Mouse (Mus musculus): ENCODE measurements at regions not wholly inside any gene's neighbourhood (a gene's known extent, or its start where the extent isn't known, plus 50 kb on each side); places are given as distances from the start of the nearest gene placed in this dataset.

DNA sequence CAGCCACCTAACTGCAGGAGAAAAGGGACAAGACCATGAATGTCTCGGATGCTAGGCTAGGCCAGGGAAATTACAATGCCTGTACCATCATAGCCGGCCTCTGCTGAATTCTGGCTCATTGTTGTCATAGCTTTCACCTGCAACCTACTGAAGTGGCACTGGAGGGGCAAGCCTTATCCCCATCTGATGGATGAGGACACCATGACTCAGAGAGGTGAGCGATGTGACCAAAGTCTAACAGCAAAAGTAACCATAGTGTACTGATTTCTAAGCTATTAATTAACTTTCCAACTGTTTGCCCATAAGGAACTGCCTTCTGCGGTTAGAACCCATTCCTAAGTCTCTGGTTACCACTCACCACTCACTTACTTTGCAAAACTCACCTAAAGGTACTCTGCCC, 536.6 kb upstream of the Klf4 start:
- CTCF ChIA-PET: no interaction called here

DNA sequence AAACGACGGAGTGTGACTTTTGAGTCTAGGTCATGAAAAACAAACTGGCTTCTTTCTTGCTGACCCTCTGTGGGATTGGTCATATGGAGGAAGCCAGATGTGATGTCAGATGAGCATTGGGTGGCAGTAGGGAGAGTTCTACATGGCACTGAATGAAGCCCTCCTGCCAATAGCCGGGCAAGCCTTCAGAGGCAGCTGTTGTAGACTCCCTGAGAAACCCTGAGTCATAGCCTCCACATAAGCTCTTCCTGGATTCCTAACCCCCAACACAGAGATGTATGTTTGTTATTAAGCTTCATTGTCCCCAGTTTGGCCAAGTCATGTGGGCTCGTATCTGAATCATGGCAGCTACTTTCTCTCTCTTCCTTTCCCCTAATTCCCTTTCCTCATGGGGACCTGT, 532.4 kb upstream of the Klf4 start:
- CTCF ChIA-PET: no interaction called here

DNA sequence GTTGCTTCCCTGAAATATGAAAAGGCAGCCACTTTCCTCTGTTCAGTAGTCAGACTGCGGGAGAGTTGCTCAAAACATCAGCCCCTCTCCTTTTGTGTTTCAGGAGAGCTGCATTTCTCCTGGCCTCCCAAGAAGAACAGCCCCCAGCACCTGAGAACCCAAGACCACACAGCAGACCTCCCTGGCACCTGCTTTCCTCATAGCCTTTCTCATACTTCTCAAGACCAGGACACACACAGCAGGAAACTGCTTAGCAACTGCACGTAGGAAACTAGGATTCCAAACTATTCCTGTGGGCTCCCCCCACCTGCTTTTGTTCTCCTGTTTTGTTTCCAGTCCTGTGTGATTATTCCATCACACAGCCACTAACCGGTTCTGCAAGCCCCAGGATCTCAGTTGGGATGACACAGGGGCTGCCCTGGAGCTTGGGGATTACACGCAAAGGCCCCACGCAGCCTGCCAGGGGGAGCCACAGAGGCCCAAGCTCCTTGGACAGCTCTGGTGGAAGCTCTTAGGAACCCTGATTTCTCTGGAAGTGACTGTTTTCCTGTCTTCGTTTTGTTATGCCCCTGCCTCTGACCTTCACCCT, 519.6 kb upstream of the Klf4 start:
- CTCF ChIA-PET: no interaction called here

DNA sequence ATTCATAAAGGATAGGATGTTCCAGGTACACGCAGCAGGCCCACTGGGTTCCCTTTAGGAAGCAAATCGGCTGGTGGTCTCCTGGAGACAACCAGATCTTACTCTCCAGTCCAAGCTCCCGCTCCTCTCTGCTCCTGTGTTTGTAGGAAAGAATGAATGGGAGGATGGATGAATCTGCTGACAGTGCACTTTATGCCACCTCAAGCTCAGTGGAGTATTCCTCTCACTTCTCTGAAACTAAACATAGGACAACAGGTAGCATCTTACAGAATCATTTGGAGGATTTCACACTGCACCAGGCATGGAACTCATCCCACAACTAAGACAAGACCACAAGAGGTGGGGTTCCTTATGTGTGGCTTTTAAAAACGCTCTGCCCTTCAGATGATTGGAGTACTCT, 507.1 kb upstream of the Klf4 start:
- CTCF ChIA-PET: no interaction called here

DNA sequence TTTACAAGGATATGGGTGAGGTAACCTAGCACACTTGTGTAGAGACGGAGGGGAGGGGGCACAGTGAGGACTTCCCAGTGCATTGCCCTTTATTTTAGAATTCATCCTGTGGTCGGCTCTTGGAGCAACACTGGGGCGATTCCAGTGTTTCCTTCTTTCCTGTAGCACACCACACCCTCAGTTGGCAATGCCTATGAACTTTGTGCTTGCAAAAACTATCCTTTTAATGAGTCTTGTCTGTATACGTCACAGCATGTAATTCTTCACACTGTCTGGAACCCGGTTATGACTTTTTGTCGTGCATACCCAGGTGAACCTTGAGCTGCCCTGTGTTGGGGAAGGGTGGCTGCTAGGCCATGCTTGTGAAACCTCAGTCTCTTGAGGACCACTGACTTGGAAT, 504.1 kb upstream of the Klf4 start:
- CTCF ChIA-PET: no interaction called here

DNA sequence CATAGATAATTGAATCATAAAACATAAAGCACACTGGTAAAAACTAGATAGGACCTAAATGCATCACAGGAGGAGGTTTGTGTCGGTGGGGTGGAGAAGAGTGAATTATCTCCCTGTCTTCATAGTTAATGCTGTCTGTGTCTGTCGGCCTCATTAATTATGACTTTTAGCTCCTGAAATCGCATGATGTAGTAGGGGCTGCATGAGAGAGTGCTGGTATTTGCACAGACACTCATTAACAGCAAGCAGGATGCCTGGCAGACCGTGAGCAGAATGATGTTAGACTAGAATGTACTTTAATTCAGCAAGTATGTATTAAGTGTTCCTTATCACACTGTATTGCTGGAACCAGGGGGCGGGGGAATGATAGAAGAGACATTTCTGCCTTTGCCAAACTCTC, 503.3 kb upstream of the Klf4 start:
- CTCF ChIA-PET: no interaction called here

DNA sequence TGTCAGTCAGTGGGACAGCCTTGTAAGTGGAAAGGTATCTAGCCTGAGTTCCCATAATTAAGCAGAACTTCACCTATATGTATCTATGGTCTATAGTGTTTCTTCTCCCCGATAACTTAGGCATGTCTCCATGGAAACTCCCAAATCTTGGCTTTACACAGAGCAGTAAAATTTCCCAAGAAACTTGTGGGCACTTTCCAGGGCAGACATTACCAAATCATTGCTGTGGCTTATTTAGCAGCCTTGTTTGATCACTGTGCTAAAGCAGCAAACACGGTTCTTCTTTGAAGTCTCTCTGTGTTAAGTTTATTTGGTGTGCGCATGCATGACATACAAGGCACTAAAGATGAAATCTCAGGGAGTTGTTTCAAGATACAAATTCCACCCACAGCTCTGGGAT, 496.2 kb upstream of the Klf4 start:
- CTCF ChIA-PET: no interaction called here

DNA sequence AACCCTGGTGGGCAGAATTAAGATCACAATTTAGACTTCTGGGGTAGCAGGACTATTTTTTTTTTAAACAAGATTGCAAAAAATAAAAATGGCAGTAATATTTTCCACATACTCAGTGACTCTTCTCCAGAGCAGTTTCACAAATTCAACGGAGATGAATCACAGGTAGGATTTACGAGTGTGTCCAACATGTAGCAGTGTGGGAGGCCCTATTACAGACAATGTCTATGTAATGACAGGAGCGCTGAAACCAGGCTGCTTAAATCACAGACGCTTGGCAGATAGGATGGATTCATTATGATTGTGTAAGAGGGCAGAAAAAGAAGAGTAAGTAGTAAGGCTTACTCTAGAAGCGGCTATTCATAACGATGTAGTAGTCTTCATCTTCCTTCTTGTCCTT, 495.0 kb upstream of the Klf4 start:
- CTCF ChIA-PET: no interaction called here

DNA sequence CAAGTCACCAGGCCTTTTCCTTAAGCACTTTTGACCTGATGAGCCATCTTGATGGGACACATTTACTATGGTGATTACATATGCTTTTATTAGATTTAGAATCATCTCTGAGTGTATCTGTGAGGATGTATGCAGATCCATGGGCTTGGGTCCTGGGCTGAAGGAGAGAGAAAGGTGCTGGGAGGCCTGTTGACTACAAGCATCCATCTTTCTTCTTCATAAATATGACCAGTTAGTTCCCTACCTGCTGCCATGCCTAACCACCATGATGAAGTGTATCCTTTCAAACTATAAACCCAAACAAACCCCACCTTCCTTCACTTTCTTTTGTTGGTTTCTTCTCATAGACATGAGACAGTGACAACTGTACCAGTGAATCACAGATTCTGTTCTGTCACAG, 492.2 kb upstream of the Klf4 start:
- CTCF ChIA-PET: no interaction called here

DNA sequence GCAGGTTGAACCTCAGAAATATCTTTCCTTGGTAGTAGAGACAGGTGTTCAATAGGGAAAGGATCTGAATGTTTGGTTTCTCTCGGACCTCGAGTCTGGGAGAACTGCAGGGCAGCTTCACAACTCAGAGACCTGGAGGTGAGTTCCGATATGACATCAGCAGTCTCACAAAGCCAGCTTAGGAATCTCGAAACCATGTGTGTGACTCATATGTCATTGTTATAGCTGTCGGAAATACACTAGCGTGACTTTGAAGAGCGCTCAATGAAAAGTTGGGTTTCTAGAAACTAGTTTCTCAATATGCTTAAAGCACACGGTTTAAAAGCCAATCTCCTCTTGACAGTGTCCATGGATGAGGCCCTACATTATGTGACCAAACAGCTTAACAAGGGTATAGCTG, 485.9 kb upstream of the Klf4 start:
- CTCF ChIA-PET: no interaction called here

DNA sequence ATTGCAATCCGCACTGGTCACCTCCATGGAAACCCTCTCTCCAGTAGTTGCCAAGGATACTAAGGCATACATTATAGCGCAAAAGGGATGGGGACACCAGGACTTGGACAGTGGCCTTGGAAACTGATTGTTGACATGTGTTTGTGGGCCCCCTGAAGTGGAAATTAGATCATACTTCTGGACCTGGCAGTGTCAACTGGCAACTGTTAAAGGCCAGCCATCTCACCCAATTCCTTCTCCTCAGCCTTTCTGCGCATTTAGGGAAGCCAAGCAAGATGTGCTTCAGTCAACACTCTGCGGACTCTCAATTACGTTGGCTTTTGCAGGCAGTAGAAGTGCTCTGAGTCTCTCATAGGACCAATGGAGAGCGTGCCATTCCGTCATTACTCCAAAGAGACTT, 483.2 kb upstream of the Klf4 start:
- CTCF ChIA-PET: no interaction called here

DNA sequence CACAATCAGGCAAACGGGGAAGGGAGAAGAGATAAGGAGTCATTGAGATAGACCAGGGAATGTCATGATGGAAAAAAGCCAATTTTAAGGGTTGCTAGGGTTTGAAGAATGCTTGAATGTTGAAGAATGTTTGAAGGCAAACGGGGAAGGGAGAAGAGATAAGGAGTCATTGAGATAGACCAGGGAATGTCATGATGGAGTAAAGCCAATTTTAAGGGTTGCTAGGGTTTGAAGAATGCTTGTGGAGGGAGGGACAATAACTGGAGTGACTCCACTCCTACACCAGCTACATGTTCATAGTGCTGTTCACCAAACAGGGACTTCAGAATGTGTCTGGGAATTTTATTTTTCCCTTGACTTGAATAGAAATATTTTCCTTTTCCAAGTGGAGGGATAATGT, 476.0 kb upstream of the Klf4 start:
- CTCF ChIA-PET: interaction anchor here (0.6 kb wide), 1 partner anchor 369 kb away, joined by 4 read pairs; no protein-coding TSS in a partner anchor

DNA sequence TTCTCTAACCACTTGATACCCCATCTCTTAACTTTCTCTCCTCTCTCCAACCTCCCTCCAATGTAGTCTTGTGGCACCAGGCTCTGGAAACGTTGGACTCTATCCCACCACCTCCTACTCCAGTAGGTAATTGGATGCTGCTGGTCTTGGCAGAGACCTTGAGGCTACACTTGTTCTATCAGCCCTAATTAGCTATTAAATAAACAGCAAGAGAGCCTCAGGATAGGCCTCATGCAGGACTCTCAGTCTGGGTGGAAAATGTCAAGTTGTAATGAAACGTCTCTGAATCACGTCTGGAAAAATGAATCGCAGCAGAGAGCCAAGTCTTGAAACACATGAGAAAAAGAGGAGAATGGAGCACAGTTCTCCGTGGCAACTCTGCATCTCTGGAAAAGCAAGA, 472.0 kb upstream of the Klf4 start:
- CTCF ChIA-PET: no interaction called here

DNA sequence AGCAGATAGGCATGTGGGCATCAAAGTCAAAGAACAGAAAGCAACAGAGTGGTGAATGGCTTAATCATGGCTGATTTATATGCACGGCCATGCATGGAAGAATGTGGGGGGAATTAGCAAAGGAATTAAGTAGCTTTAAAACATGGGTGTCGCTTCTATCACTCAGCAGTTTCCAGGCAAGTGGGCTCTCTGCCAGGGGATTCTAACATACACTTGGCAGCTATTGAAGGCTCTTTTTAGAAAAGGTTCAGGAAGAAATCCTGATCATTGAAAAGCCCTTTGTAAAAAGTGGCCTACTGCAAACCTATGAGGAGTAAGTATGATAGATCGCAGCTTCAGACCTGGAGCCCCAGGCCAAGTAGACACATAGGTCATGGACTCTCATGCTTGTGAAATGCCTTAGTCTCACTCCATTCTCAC, 469.1 kb upstream of the Klf4 start:
- CTCF ChIA-PET: no interaction called here

DNA sequence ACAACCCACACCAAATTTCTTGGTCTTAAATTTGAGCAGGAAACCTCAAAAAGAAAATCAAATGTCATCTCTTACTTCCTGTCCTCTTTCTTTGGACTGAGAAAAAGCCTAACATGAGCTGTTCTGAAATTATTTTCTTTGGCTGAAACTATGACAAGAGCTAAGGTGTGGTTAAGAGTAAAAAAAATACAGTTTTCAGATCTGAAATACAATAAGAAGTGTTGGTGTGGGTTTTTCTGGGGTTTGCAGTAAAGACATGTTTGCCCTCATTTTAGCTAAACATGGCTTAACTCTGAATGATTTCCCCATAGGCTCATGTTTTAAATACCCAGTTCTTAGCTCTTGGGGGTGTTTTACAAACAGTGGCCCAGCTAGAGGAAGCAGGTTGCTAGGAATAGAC, 451.8 kb upstream of the Klf4 start:
- CTCF ChIA-PET: no interaction called here

DNA sequence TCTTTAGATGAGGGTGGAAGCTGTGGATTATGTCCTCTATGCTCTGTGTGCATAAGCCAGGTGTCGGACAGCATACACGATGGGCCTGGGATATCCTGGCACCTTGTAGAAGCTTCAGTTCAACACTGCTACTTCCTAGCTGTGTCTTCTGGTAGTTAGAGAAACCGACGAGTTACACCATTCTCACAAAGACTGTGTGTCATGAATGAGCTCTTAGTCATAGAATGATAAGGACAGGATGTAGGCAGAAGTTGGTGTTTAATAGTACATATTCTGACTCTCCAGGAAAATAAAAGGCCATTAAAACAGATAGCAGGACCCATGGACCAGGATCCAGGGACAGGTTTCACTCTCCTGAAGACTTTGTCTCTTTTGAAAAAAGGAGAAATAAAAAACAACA, 446.3 kb upstream of the Klf4 start:
- CTCF ChIA-PET: no interaction called here

DNA sequence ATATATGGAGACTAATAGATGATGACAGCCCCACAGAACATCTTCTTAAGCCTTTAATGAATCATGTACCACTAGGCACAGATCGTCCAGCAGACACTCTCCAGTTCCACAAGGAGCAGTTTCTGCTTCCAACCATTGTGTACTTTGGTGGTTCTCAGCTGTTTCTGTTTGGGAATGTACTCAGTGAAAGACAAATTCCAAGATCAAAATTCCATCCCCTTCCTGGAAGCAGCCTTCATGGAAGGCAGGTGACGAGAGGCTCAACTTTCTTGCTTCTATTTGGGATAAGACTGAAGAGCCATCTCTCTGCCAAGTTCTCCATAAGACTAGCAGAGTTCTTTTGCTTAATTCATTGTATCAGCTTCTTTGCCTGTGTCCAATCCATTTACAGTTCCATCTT, 444.0 kb upstream of the Klf4 start:
- CTCF ChIA-PET: no interaction called here

DNA sequence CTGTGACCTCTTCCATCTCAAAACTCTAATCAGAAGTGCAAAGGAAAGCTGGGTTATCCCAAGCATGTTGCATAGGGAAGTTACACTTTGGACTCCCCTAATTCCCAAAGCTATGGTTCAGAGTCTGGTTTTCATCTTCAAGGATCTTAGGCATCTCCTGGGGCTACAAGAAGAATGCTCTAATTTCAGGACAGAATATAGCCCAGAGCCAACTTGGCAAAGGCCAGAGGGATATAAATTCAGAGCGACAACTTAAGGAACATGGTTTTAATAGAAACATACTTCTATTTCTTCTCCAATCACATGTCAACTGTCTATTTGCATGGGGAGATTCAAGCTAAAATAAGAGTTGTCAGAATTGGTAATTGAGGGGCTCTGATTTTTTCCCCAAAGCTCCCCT, 441.4 kb upstream of the Klf4 start:
- CTCF ChIA-PET: no interaction called here

DNA sequence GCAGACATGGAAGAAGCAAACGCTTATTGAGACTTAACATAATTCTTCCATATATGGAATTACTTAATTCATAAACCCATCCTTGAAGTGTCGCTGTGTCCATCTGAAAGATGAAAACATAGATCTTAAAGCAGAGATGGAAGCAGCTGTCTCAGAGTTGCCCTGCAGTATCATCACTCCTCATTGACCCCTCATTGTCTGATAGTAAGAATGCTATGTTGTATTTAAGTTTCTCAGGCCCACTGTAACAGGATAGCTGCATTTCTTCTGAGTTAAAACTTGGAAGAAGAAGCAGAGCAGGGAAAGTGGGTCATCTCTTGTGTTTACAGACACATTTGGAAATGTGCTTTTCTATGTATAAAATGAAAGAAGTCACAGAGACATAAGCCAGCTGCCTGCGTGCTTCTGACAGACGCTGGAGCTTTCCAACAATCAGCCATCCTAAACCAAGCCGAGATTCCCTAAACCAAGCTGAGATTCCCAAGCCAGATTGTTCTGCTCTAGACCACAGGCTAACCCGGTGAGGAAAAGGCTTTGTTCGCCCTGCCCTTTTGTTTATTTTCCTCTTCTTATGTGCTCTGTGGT, 440.1 kb upstream of the Klf4 start:
- CTCF ChIA-PET: no interaction called here

DNA sequence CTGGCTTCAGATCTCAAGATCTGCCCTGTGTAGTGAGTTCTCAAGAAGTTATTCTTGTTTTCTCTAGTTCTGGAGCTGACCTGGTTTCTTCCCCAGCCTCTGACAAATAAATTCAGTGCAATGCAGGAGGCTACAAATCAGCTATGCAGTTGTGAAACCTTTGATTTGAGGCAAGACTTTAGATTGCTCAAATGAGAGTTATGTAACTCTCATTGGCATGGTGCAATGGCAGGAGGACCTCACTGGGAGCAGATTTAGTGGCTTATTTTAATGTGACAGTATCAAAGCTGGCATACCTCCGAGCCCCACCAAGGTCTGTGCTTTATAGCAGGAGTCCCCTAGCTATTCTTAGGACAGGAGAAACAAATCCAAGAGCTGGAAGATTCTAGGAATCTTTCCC, 427.8 kb upstream of the Klf4 start:
- CTCF ChIA-PET: no interaction called here

DNA sequence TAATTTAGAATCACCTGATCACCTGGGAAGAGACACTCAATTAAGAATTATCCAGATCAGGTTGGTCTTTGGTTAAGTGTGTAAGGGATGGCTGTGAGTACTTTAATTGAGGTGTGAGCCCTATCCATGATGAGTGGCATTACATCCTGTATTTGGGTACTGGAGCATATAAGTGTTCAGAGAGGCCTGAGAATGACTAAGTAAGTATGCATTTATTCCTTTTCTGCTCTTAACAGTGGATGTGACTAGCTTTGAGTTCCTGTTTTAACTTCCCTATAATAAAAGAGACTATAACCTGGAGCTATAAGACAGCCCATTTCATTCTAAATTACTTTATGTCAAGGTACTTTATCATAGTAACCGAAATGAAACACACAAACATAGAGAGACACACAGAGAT, 421.4 kb upstream of the Klf4 start:
- CTCF ChIA-PET: no interaction called here

DNA sequence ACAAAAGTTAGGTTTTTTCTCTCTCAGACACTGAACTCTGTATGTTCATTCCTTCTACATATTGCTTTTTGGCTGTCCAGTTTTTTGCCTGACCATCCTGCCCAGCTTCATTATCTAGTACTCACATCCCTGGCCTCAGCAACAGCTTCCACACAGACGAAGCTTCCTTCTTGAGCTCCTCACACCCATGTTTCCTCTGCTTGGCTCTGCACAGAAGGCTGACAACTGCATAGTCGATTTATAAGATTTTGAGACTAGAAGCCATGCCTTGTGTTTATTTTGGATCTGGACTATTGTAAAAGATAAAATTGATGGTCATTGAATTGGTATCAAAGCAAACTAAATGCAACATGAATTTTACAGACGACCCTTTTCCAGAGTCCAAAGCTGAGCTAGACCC, 420.0 kb upstream of the Klf4 start:
- CTCF ChIA-PET: no interaction called here

DNA sequence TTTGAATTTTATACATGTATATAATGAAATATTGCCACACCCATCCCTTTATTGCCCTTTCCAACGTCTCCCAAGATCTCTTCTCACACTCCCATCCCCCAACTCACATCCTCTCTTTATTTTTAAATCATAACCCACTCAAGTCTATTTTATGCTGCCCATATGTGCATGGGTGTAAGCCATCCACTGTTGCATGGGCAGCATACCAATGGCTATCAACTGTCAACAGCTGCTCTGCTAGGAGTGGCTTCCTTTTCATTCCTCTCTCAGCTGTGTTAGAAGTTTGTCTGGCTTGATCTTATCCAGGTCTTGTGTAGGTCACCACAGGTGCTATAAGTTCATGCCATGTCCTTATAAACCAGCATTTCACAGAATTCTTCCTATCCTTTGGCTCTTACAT, 409.2 kb upstream of the Klf4 start:
- CTCF ChIA-PET: no interaction called here

DNA sequence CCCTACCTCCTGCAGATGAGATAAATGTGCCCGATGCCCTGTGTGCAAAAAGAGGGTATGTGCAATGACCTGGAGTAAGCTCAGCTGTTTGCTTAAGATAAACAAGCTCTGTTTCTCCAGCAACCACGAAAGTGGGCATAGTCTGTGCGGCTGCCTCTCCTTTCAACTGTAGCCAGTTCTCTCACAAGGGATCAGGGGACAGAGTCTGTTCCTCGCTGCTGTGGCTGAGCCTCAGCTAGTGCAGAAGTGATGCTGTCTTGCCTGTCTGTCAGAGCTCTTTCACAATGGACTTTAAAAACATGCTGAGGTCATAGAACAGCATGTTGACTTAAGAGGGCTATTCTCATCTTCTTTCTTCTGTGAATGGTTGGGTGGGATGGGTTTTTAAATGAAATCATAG, 406.1 kb upstream of the Klf4 start:
- CTCF ChIA-PET: no interaction called here

DNA sequence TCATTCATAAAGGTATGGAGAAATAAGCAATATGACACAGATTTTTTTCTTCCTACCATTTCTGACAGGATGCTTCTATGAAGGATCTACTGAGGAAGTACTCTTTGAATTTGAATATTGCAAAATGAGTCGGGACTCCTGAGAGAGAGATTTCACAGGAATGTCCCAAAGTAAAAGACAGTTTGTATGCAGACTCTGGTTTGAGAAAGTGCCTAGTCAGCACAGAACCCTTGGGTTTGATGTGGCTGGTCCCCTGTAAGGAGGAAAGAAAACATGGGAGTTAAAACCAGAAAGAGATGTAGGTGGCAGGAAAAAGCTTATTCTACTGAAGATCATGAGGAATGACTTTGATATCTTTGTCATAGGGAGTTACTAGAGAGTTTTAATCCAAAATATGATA, 405.6 kb upstream of the Klf4 start:
- CTCF ChIA-PET: no interaction called here

Data from spleen, embryonic (tissue).